ENCODE assay signal across 8 mouse cellular contexts in genomic region chr19:37175436-37175805, GRCm38 (mm10). TPM values are rescaled to one million over a fixed set of nuclear protein-coding genes. Genes with fewer than 3 reads are reported as not detected.
DNase-seq lines count a peak whose midpoint lies in the region; ATAC-seq and TF ChIP-seq lines count a peak whose summit lies in the region.

No protein-coding gene starts in this region.

- no peak for ATAC-seq in cerebellum, adult (ENCODE audit: insufficient number of reproducible peaks, low FRiP score, low TSS enrichment)
- ATAC-seq in lung, embryonic 15.5 days (ENCODE audit: borderline replicate concordance, extremely low read depth, low FRiP score, low TSS enrichment), result no peak
- no peak for ATAC-seq in forebrain, postnatal 0 days
- ATAC-seq in liver, embryonic 16.5 days (ENCODE audit: low read depth), result no peak
- ATAC-seq in frontal cortex, adult (ENCODE audit: low TSS enrichment), result no peak

- H3K27me3 ChIP-seq in lung, embryonic 15.5 days, result peaks cover 40% of the 10 kb centered on the region
- H3K27me3 ChIP-seq in forebrain, postnatal 0 days (ENCODE audit: insufficient read depth, low read length), result no peaks in the 10 kb centered on the region
- peaks cover 47% of the 10 kb centered on the region for H3K27me3 ChIP-seq in liver, embryonic 16.5 days (ENCODE audit: control insufficient read depth, insufficient read depth, low read depth, low read length)

- H3K4me3 ChIP-seq in lung, embryonic 15.5 days, result peak overlapping the region; percentile 67
- H3K4me3 ChIP-seq in forebrain, postnatal 0 days (ENCODE audit: low read depth, low read length), result peak overlapping the region; percentile 77
- peak overlapping the region; percentile 69 for H3K4me3 ChIP-seq in liver, embryonic 16.5 days (ENCODE audit: low read depth, low read length)

- peak; percentile 62 for DNase-seq in cerebellum, adult 8-10 months
- DNase-seq in lung, postnatal 36 days, result no peak
- no peak for DNase-seq in forebrain, postnatal 0 days
- no peak for DNase-seq in frontal cortex, postnatal 36 days (ENCODE audit: low spot score in 2 of 2)

- H3K36me3 ChIP-seq in lung, embryonic 15.5 days, result no peaks in the 10 kb centered on the region
- peaks cover 3% of the 10 kb centered on the region; the same call in 1 of the 2 replicates for H3K36me3 ChIP-seq in forebrain, postnatal 0 days (ENCODE audit: insufficient read depth)
- peaks cover 7% of the 10 kb centered on the region for H3K36me3 ChIP-seq in liver, embryonic 16.5 days (ENCODE audit: control insufficient read depth, insufficient read depth)

- 1% methylated on average over 12 of the region's 12 CpGs for WGBS in lung, embryonic 15.5 days
- WGBS in forebrain, postnatal 0 days, result under 1% methylated on average over 12 of the region's 12 CpGs
- 2% methylated on average over 12 of the region's 12 CpGs for WGBS in liver, embryonic 16.5 days (ENCODE audit: insufficient replicate concordance)

- no peaks in the 10 kb centered on the region for H3K9me3 ChIP-seq in lung, embryonic 15.5 days
- H3K9me3 ChIP-seq in forebrain, postnatal 0 days (ENCODE audit: low read length), result no peaks in the 10 kb centered on the region
- H3K9me3 ChIP-seq in liver, embryonic 16.5 days (replicated peaks; ENCODE audit: control insufficient read depth, low read length), result no peaks in the 10 kb centered on the region

- peak overlapping the region; percentile 100 for H3K4me2 ChIP-seq in lung, embryonic 15.5 days
- peak overlapping the region; percentile 95 for H3K4me2 ChIP-seq in forebrain, postnatal 0 days (ENCODE audit: low read depth)
- H3K4me2 ChIP-seq in liver, embryonic 16.5 days (ENCODE audit: low read depth, low read length), result peak overlapping the region; percentile 91

- peak overlapping the region; percentile 43 for H3K9ac ChIP-seq in lung, embryonic 15.5 days
- H3K9ac ChIP-seq in forebrain, postnatal 0 days, result peak overlapping the region; percentile 79
- H3K9ac ChIP-seq in liver, embryonic 16.5 days (ENCODE audit: low read depth, low read length), result peak overlapping the region; percentile 62; the same call in 1 of the 2 replicates

- H3K27ac ChIP-seq in lung, embryonic 15.5 days, result 0 out of 2 replicates have a peak overlapping the region, but pooled peaks have one; percentile 37
- peak overlapping the region; percentile 95 for H3K27ac ChIP-seq in forebrain, postnatal 0 days (ENCODE audit: low read depth, low read length)
- H3K27ac ChIP-seq in liver, embryonic 16.5 days (ENCODE audit: low read length), result peak overlapping the region; percentile 14

- no peak for TF ChIP-seq CTCF in forebrain, postnatal 0 days (IDR thresholded peaks at IDR 0.05; ENCODE audit: low read depth)

- peaks cover 23% of the 10 kb centered on the region for H3K4me1 ChIP-seq in lung, embryonic 15.5 days
- H3K4me1 ChIP-seq in forebrain, postnatal 0 days (ENCODE audit: insufficient read depth), result peaks cover 17% of the 10 kb centered on the region
- H3K4me1 ChIP-seq in liver, embryonic 16.5 days (ENCODE audit: control insufficient read depth, low read depth, low read length), result peaks cover 35% of the 10 kb centered on the region

RNA-seq across cellular contexts. Expression of gene March5, which starts 31.9 kb away (rescaled TPM):
- 91.9 and 99.1 TPM in 2 replicates for polyA plus RNA-seq in lung, embryonic 15.5 days (2015; fragmentation: Nextera tagmentation; extraction: Ambion mirVana)
- 94.9 and 102 TPM in 2 replicates for total RNA-seq in forebrain, postnatal 0 days (2014; rRNA removed)
- polyA plus RNA-seq in forebrain, postnatal 0 days (2015; fragmentation: Nextera tagmentation; extraction: Ambion mirVana), result 118 and 122 TPM in 2 replicates
- 143 and 145 TPM in 2 replicates for polyA plus RNA-seq in liver, embryonic 16.5 days (2015; fragmentation: Nextera tagmentation; extraction: Ambion mirVana)

RNA-seq across cellular contexts. Expression of gene Cpeb3, which starts 33.0 kb away (rescaled TPM):
- polyA plus RNA-seq in lung, embryonic 15.5 days (2015; fragmentation: Nextera tagmentation; extraction: Ambion mirVana), result 0.87 and 1.0 TPM in 2 replicates
- total RNA-seq in forebrain, postnatal 0 days (2014; rRNA removed), result 12.9 and 18.1 TPM in 2 replicates
- polyA plus RNA-seq in forebrain, postnatal 0 days (2015; fragmentation: Nextera tagmentation; extraction: Ambion mirVana), result 3.9 and 7.9 TPM in 2 replicates
- 3.7 and 3.8 TPM in 2 replicates for polyA plus RNA-seq in liver, embryonic 16.5 days (2015; fragmentation: Nextera tagmentation; extraction: Ambion mirVana)

Comparison
In these comparisons a context has a peak if more than half of its experiments do, and no peak if none do; other contexts are left out.
1. H3K27ac ChIP-seq: peak in every context shown above with its lines; median percentile 95 in forebrain, postnatal 0 days; 37 in lung, embryonic 15.5 days; 14 in liver, embryonic 16.5 days.